Mouse (Mus musculus) cerebellum, postnatal 25 days (tissue): ENCODE measurements around the gene Mob3a.

Experiments
- DNase-seq, 2 experiments: peaks; one replicate each; pipeline ENCODE4 v3.0.0; 2021; ENCODE audit warnings: mixed read lengths in 2 of 2

Mob3a gene

GRCm38 (mm10) chr10:80700038-80700504 is 1.7 kb downstream of the Mob3a start:
- no peak for DNase-seq

- DNase-seq = no peak
These were observed 3.2 kb downstream of the Mob3a start for GRCm38 (mm10) chr10:80698605-80699004.

GRCm38 (mm10) chr10:80697812-80698211 is 4.0 kb downstream of the Mob3a start:
- DNase-seq = no peak

- DNase-seq = no peak
These were observed 4.4 kb downstream of the Mob3a start for GRCm38 (mm10) chr10:80697393-80697787.

GRCm38 (mm10) chr10:80696502-80697392 is 5.0 kb downstream of the Mob3a start:
- DNase-seq = no peak

- no peak for DNase-seq
These were observed 5.8 kb downstream of the Mob3a start for GRCm38 (mm10) chr10:80695801-80696501.

- DNase-seq = no peak
These were observed 6.6 kb downstream of the Mob3a start for GRCm38 (mm10) chr10:80695186-80695585.

- no peak for DNase-seq
These were observed 7.4 kb downstream of the Mob3a start for GRCm38 (mm10) chr10:80694159-80694938.

- DNase-seq = peak in 1 of 2 experiments; percentile 15
These were observed 8.3 kb downstream of the Mob3a start for GRCm38 (mm10) chr10:80693401-80694045.

GRCm38 (mm10) chr10:80692249-80693165 is 9.3 kb downstream of the Mob3a start:
- no peak for DNase-seq

- DNase-seq = peak; percentile 76 to 86
These were observed 13.9 kb downstream of the Mob3a start for GRCm38 (mm10) chr10:80687850-80688249.

- peak; percentile 13 to 31 for DNase-seq
These were observed 15.2 kb downstream of the Mob3a start for GRCm38 (mm10) chr10:80686617-80687016.

- DNase-seq = no peak
These were observed 16.8 kb downstream of the Mob3a start for GRCm38 (mm10) chr10:80684984-80685383.

- peak; percentile 69 to 82 for DNase-seq
These were observed 17.6 kb downstream of the Mob3a start for GRCm38 (mm10) chr10:80684214-80684613.

- no peak for DNase-seq
These were observed 18.1 kb downstream of the Mob3a start for GRCm38 (mm10) chr10:80683647-80684046.

GRCm38 (mm10) chr10:80682003-80682402 is 19.8 kb downstream of the Mob3a start:
- no peak for DNase-seq

GRCm38 (mm10) chr10:80680260-80680696 is 21.5 kb downstream of the Mob3a start:
- no peak for DNase-seq

GRCm38 (mm10) chr10:80679556-80680259 is 22.1 kb downstream of the Mob3a start:
- DNase-seq = no peak

GRCm38 (mm10) chr10:80678601-80679377 is 23.0 kb downstream of the Mob3a start:
- peak in 1 of 2 experiments; percentile 65 for DNase-seq
